Comparison of ENCODE assay signal across 8 mouse cellular contexts in genomic region chr14:21075751-21076500, GRCm38 (mm10). TPM values are rescaled to one million over a fixed set of nuclear protein-coding genes. Genes with fewer than 3 reads are reported as not detected.
DNase-seq lines count a peak whose midpoint lies in the region; ATAC-seq lines count a peak whose summit lies in the region.

No protein-coding gene starts in this region.

- ATAC-seq in intestine, embryonic 14.5 days (replicated peaks; ENCODE audit: low FRiP score, low TSS enrichment, low read depth): peak; percentile 98
- peak; percentile 77 for ATAC-seq in megakaryocyte-erythroid progenitor cell, adult 5-6 weeks (replicated peaks; ENCODE audit: low FRiP score, low TSS enrichment, poor library complexity, severe bottlenecking)

- intact Hi-C loops in gastrocnemius, postnatal 14 days (cut with DNase I; ENCODE audit: low total_unique reads): no loop called here
- intact Hi-C loops in left cerebral cortex, postnatal 14 days (cut with DNase I): no loop called here

- no peaks in the 10 kb centered on the region for H3K9me3 ChIP-seq in intestine, embryonic 14.5 days (ENCODE audit: control insufficient read depth, low read length)

- WGBS in intestine, embryonic 14.5 days: under 1% methylated on average over 48 of the region's 59 CpGs

- peak overlapping the region; percentile 70 for H3K4me2 ChIP-seq in intestine, embryonic 14.5 days (ENCODE audit: low read length)

- no peaks in the 10 kb centered on the region for H3K27me3 ChIP-seq in intestine, embryonic 14.5 days (replicated peaks; ENCODE audit: control insufficient read depth, insufficient read depth, low read length)

- DNase-seq in adrenal gland, adult 18-20 months (ENCODE audit: low spot score in 2 of 2): peak; percentile 94 to 95
- DNase-seq in embryo, embryonic 10.5 days (ENCODE audit: low spot score): peak; percentile 92
- peak; percentile 93 for DNase-seq in gastrocnemius, postnatal 14 days
- peak; percentile 92 for DNase-seq in intestine, embryonic 14.5 days (ENCODE audit: low spot score)
- peak; percentile 83 to 89 for DNase-seq in left cerebral cortex, postnatal 14 days (ENCODE audit: low spot score in 2 of 2)
- peak; percentile 80 for DNase-seq in right cerebral cortex, postnatal 14 days
- peak; percentile 92 for DNase-seq in urinary bladder, postnatal 25 days (ENCODE audit: low spot score)

- H3K27ac ChIP-seq in intestine, embryonic 14.5 days (ENCODE audit: low read depth): peak overlapping the region; percentile 77

- peaks cover 20% of the 10 kb centered on the region for H3K4me1 ChIP-seq in intestine, embryonic 14.5 days (replicated peaks; ENCODE audit: control insufficient read depth, insufficient read depth, low read length)

- H3K9ac ChIP-seq in intestine, embryonic 14.5 days (ENCODE audit: low read length): peak overlapping the region; percentile 64

- peak overlapping the region; percentile 61 for H3K4me3 ChIP-seq in intestine, embryonic 14.5 days (ENCODE audit: low read depth, low read length)

- H3K36me3 ChIP-seq in intestine, embryonic 14.5 days (ENCODE audit: control insufficient read depth, insufficient read depth, low read length): no peaks in the 10 kb centered on the region

RNA-seq across cellular contexts. Expression of gene Adk, which starts 23.6 kb away (rescaled TPM):
- 100 to 1,000 TPM; 116 to 142 TPM for total RNA-seq in adrenal gland, adult 18-20 months (2021)
- 100 to 1,000 TPM in 1 of 2 experiments, 10 to 100 TPM in 1; 93.8 to 101 TPM for total RNA-seq in gastrocnemius, postnatal 14 days (2021)
- polyA plus RNA-seq in intestine, embryonic 14.5 days (2014; fragmentation: Nextera tagmentation; extraction: Ambion mirVana): 180 TPM in 2 replicates
- 10 to 100 TPM; 69.5 to 77.7 TPM for total RNA-seq in left cerebral cortex, postnatal 14 days (2021)
- total RNA-seq in megakaryocyte-erythroid progenitor cell, adult 5-6 weeks (2014; fragmentation: Nextera tagmentation): 122 and 138 TPM in 2 replicates
- total RNA-seq in megakaryocyte-erythroid progenitor cell, adult 5-6 weeks (2017): 168 and 190 TPM in 2 replicates

RNA-seq across cellular contexts. Expression of gene Ap3m1, which starts 23.6 kb away (rescaled TPM):
- total RNA-seq in adrenal gland, adult 18-20 months (2021): 10 to 100 TPM; 83.5 to 99.8 TPM
- total RNA-seq in gastrocnemius, postnatal 14 days (2021): 10 to 100 TPM; 35.9 to 45.5 TPM
- 73.3 and 82.7 TPM in 2 replicates for polyA plus RNA-seq in intestine, embryonic 14.5 days (2014; fragmentation: Nextera tagmentation; extraction: Ambion mirVana)
- 10 to 100 TPM; 75.4 to 87.2 TPM for total RNA-seq in left cerebral cortex, postnatal 14 days (2021)
- total RNA-seq in megakaryocyte-erythroid progenitor cell, adult 5-6 weeks (2014; fragmentation: Nextera tagmentation): 35.0 and 45.5 TPM in 2 replicates
- 35.5 and 47.5 TPM in 2 replicates for total RNA-seq in megakaryocyte-erythroid progenitor cell, adult 5-6 weeks (2017)

Comparison
In these comparisons a context has a peak if more than half of its experiments do, and no peak if none do; other contexts are left out.
1. Peak in every context shown above with its lines: DNase-seq, ATAC-seq, H3K4me3 ChIP-seq and H3K27ac ChIP-seq.